Mouse (Mus musculus) 416B (cell line): ENCODE measurements at regions not wholly inside any gene's neighbourhood (a gene's known extent, or its start where the extent isn't known, plus 50 kb on each side); places are given as distances from the start of the nearest gene placed in this dataset.

Source experiments
- DNase-seq: peaks from one replicate; pipeline ENCODE4 v3.0.0; 2011; ENCODE audit warnings: low read depth

GRCm38 (mm10) chr14:17347286-17347685 is 312.8 kb upstream of the Thrb start:
- no peak for DNase-seq

GRCm38 (mm10) chr14:17352324-17353037 is 307.6 kb upstream of the Thrb start:
- no peak for DNase-seq

- no peak for DNase-seq
Measured at GRCm38 (mm10) chr14:17361910-17362309, 298.2 kb upstream of the Thrb start.

- peak; percentile 57 for DNase-seq
Measured at GRCm38 (mm10) chr14:17402751-17403479, 257.1 kb upstream of the Thrb start.

GRCm38 (mm10) chr14:17405551-17406336 is 254.3 kb upstream of the Thrb start:
- DNase-seq = peak; percentile 36

GRCm38 (mm10) chr14:17406879-17407278 is 253.2 kb upstream of the Thrb start:
- no peak for DNase-seq

- no peak for DNase-seq
Measured at GRCm38 (mm10) chr14:17408343-17408742, 251.7 kb upstream of the Thrb start.

- DNase-seq = no peak
Measured at GRCm38 (mm10) chr14:17408813-17409212, 251.2 kb upstream of the Thrb start.

GRCm38 (mm10) chr14:17409497-17409896 is 250.6 kb upstream of the Thrb start:
- peak; percentile 3 for DNase-seq

- DNase-seq = peak; percentile 50
Measured at GRCm38 (mm10) chr14:17410752-17411151, 249.3 kb upstream of the Thrb start.

GRCm38 (mm10) chr14:17411299-17411698 is 248.8 kb upstream of the Thrb start:
- no peak for DNase-seq

- DNase-seq = peak; percentile 76
Measured at GRCm38 (mm10) chr14:17414246-17414888, 245.7 kb upstream of the Thrb start.

GRCm38 (mm10) chr14:17427751-17428150 is 232.3 kb upstream of the Thrb start:
- DNase-seq = no peak

- no peak for DNase-seq
Measured at GRCm38 (mm10) chr14:17429157-17429556, 230.9 kb upstream of the Thrb start.

- no peak for DNase-seq
Measured at GRCm38 (mm10) chr14:17433346-17433745, 226.7 kb upstream of the Thrb start.

GRCm38 (mm10) chr14:17457946-17458345 is 202.1 kb upstream of the Thrb start:
- no peak for DNase-seq

GRCm38 (mm10) chr14:17478963-17479362 is 181.1 kb upstream of the Thrb start:
- no peak for DNase-seq

- no peak for DNase-seq
Measured at GRCm38 (mm10) chr14:17484866-17485265, 175.2 kb upstream of the Thrb start.

GRCm38 (mm10) chr14:17513756-17514155 is 146.3 kb upstream of the Thrb start:
- no peak for DNase-seq

GRCm38 (mm10) chr14:17522696-17523095 is 137.4 kb upstream of the Thrb start:
- DNase-seq = no peak

GRCm38 (mm10) chr14:17523916-17524315 is 136.1 kb upstream of the Thrb start:
- DNase-seq = no peak

GRCm38 (mm10) chr14:17539322-17539721 is 120.7 kb upstream of the Thrb start:
- DNase-seq = no peak
